Mouse (Mus musculus) heart, postnatal 0 days (tissue): Measurements from ENCODE around the gene Map3k5. TPM values are rescaled to one million over a fixed set of nuclear protein-coding genes. Genes with fewer than 3 reads are reported as not detected.
"Not testable (repeated sequence)": the region's sequence is repeated elsewhere in the genome, so short reads cannot be mapped to it uniquely, and the experiment has no call there.

Experiments used
- ATAC-seq: fragments of 200-750 bp; cut with Nextera tagmentation; 2 replicates; pipeline ENCODE4 v1.8.0; 2017; ENCODE audit warnings: low read depth, moderate number of reproducible peaks, moderate library complexity; ENCODE audit not compliant: insufficient read depth
- DNase-seq: peaks from one replicate; pipeline ENCODE4 v3.0.0-alpha.2; 2016; ENCODE audit warnings: low spot score
- H3K27ac ChIP-seq: fragments of 300-500 bp; sonication (generic); 2 replicates; pipeline ENCODE4 v1.5.1; 2014; ENCODE audit warnings: low read depth, mild to moderate bottlenecking
- H3K27me3 ChIP-seq: fragments of 300-500 bp; sonication (generic); 2 replicates; pipeline ENCODE4 v1.6.1; 2014; ENCODE audit warnings: low read length, mixed read lengths; ENCODE audit not compliant: control insufficient read depth, insufficient read depth
- H3K36me3 ChIP-seq: fragments of 300-500 bp; sonication (generic); replicated peaks from 2 replicates; pipeline ENCODE4 v1.6.1; 2014; ENCODE audit warnings: low read length, mixed read lengths; ENCODE audit not compliant: control insufficient read depth, insufficient read depth
- H3K4me1 ChIP-seq: fragments of 300-500 bp; sonication (generic); 2 replicates; pipeline ENCODE4 v1.6.1; 2014; ENCODE audit warnings: antibody characterized with exemption; ENCODE audit not compliant: control insufficient read depth, insufficient read depth
- H3K4me2 ChIP-seq: fragments of 300-500 bp; sonication (generic); 2 replicates; pipeline ENCODE4 v1.6.1; 2014; ENCODE audit warnings: low read depth, mild to moderate bottlenecking, low read length, moderate library complexity
- H3K4me3 ChIP-seq: fragments of 300-500 bp; sonication (generic); 2 replicates; pipeline ENCODE4 v1.5.1; 2014; ENCODE audit warnings: low read depth, low read length
- H3K9ac ChIP-seq: fragments of 300-500 bp; sonication (generic); replicated peaks from 2 replicates; pipeline ENCODE4 v1.6.1; 2014; ENCODE audit warnings: low read depth, low read length, mixed read lengths
- H3K9me3 ChIP-seq: fragments of 300-500 bp; sonication (generic); replicated peaks from 2 replicates; pipeline ENCODE4 v1.6.1; 2016; ENCODE audit warnings: low read length; ENCODE audit not compliant: control insufficient read depth
- CTCF ChIP-seq: IDR thresholded peaks from 2 replicates; pipeline ENCODE4 v1.5.1; 2016; ENCODE audit warnings: antibody characterized with exemption, control low read depth, low read depth
- EP300 ChIP-seq: IDR thresholded peaks from 2 replicates; pipeline ENCODE4 v1.6.1; 2016; ENCODE audit warnings: antibody characterized with exemption, low read depth
- WGBS: fragments of 180-500 bp; shearing (Covaris S2); extraction: QIAGEN DNeasy Blood & Tissue Kit; methylation state at CpG from one replicate; pipeline ENCODE4 v1.1.7; 2014; 5-methylcytosine and 5-hydroxymethylcytosine counted together
- polyA plus RNA-seq: library from polyadenylated mRNA; unstranded; fragments of >200 nt; fragmentation: Nextera tagmentation; extraction: Ambion mirVana; gene quantifications from 2 replicates; pipeline ENCODE4 v1.2.1, GENCODE M21; 2015
- total RNA-seq: library from RNA; depleted of rRNA; stranded (reverse); fragments of >200 nt; gene quantifications from 2 replicates; pipeline ENCODE4 v1.2.3, GENCODE M21; 2014; ENCODE audit warnings: low replicate concordance

Gene Map3k5
- total and polyA plus RNA-seq, 2 experiments from 2014 or later: 2.5 to 10.8 TPM

DNA sequence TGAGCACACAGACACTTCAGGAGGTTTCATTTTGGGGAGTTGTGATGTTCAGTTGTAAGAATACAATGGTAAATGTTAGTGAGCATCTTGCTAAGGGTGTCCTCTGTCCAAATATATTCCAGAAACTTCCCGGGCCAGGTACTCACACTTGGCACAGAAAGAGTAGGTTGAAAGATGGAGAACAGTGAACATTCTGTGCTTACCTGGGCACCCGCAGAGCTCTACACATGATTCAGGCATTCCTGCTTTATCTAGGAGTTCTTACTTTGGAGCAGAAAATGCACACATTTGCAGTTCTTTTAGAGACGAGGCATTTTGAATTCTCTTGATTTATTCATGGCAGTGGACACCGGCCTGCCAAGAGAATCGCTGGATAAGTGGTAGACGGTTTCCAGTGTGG is 32.3 kb downstream of the Map3k5 start:
- 62% methylated on average over 6 of the region's 6 CpGs for WGBS
- ATAC-seq (no peak), DNase-seq (no peak)
- Histone ChIP-seq H3K4me1 (peaks cover 14% of the 10 kb centered on the region; the same call in 1 of the 2 replicates), H3K27ac (no peak overlapping the region), H3K9ac (no peak overlapping the region), H3K27me3 (no peaks in the 10 kb centered on the region), H3K9me3 (no peaks in the 10 kb centered on the region), H3K4me3 (no peak overlapping the region), H3K36me3 (no peaks in the 10 kb centered on the region), H3K4me2 (no peak overlapping the region)
- no peak for TF ChIP-seq CTCF
- TF ChIP-seq EP300: no peak

- Histone ChIP-seq H3K4me1 (peaks cover 9% of the 10 kb centered on the region; the same call in 1 of the 2 replicates), H3K4me3 (no peak overlapping the region), H3K27me3 (no peaks in the 10 kb centered on the region), H3K36me3 (no peaks in the 10 kb centered on the region), H3K4me2 (no peak overlapping the region), H3K9me3 (no peaks in the 10 kb centered on the region), H3K9ac (no peak overlapping the region), H3K27ac (no peak overlapping the region)
- no peak for ATAC-seq
- TF ChIP-seq EP300 (no peak), CTCF (no peak)
- DNase-seq: no peak
- WGBS: 72% methylated on average over 8 of the region's 8 CpGs
Measured at GRCm38 (mm10) chr10:19968445-19968844, 34.2 kb downstream of the Map3k5 start.

DNA sequence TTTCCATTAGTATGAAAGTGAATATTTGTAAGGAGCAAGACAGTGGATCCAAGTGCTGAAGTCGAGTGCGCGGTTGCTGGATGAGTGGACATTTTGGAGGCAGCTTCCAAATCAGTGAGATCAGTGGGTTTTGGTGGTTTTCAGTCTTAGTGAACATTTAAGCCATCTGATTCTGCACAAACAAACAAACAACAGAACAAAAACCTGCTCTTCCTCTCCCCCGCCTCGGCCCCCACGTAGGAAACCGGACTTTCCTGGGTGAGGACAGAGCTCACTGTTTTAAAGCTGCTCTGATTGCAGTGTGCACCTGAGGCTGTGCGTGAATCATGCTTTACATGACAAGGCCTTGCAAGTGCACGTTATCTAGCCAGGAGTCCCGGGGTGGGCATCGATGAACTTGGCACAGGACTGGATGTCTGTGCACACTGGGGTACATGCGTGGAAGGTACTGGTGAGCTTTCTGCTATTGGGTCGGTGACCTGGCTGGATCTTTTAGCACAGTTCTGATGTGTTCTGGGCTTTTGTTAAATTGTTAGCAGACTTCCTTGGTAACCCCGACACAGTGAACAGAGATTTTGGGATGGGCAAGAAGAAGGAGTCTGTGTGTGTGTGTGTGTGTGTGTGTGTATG is 35.7 kb downstream of the Map3k5 start:
- Histone ChIP-seq H3K9me3 (no peaks in the 10 kb centered on the region), H3K36me3 (no peaks in the 10 kb centered on the region), H3K4me2 (no peak overlapping the region), H3K9ac (no peak overlapping the region), H3K4me3 (no peak overlapping the region), H3K27me3 (no peaks in the 10 kb centered on the region), H3K4me1 (peaks cover 21% of the 10 kb centered on the region; the same call in 1 of the 2 replicates), H3K27ac (no peak overlapping the region)
- no peak for ATAC-seq
- TF ChIP-seq CTCF: no peak
- no peak for TF ChIP-seq EP300
- 80% methylated on average over 14 of the region's 14 CpGs for WGBS
- no peak for DNase-seq

DNA sequence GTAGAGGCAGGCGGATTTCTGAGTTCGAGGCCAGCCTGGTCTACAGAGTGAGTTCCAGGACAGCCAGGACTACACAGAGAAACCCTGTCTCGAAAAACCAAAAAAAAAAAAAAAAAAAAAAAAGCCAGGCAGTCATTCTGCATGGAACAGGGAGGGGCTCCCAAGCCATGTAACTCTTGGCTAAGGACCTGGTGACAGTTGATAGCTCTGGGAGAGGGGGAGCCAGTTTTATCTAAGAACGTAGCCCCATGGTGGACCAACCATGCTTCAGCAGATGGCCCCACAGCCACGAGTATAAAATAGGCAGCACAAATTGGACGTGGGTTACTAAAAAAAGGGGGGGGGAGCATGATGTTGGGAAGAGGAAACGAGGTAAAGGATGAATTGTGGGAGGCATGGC is 37.2 kb downstream of the Map3k5 start:
- H3K27ac ChIP-seq, H3K9ac ChIP-seq, H3K9me3 ChIP-seq, DNase-seq, H3K4me2 ChIP-seq, H3K27me3 ChIP-seq, H3K4me3 ChIP-seq, ATAC-seq, H3K36me3 ChIP-seq: not testable (repeated sequence)
- peaks cover 13% of the 10 kb centered on the region; the same call in 1 of the 2 replicates for H3K4me1 ChIP-seq
- WGBS: 64% methylated on average over 6 of the region's 7 CpGs

GRCm38 (mm10) chr10:19973321-19974108 is 39.2 kb downstream of the Map3k5 start:
- no peak overlapping the region for H3K9ac ChIP-seq
- DNase-seq (no peak), ATAC-seq (0 out of 2 replicates have a peak, but pooled peaks have one; percentile 33)
- no peak overlapping the region for H3K27ac ChIP-seq
- no peak for TF ChIP-seq CTCF
- no peak for TF ChIP-seq EP300
- WGBS: 58% methylated on average over 12 of the region's 12 CpGs
- H3K9me3 ChIP-seq: no peaks in the 10 kb centered on the region
- H3K4me2 ChIP-seq: no peak overlapping the region
- H3K4me3 ChIP-seq: no peak overlapping the region
- peaks cover 18% of the 10 kb centered on the region for H3K4me1 ChIP-seq
- no peaks in the 10 kb centered on the region for H3K27me3 ChIP-seq
- no peaks in the 10 kb centered on the region for H3K36me3 ChIP-seq
